Mouse (Mus musculus) megakaryocyte-erythroid progenitor cell, adult 5-6 weeks (primary cell): ENCODE measurements around the gene Fam57a. TPM values are rescaled to one million over a fixed set of nuclear protein-coding genes. Genes with fewer than 3 reads are reported as not detected.

ENCODE experiments used
- ATAC-seq: replicated peaks from 2 replicates; pipeline ENCODE4 v1.8.0; 2016; ENCODE audit warnings: mild to moderate bottlenecking, inconsistent platforms; ENCODE audit not compliant: severe bottlenecking, poor library complexity, low FRiP score, low TSS enrichment
- total RNA-seq, 2 experiments: library from RNA; stranded (forward) in 1 of 2; stranded (reverse) in 1 of 2; fragments of 200-1000, 215-1000 nt in 1 of 2; fragments of >200 nt in 1 of 2; fragmentation: Nextera tagmentation in 1 of 2; gene quantifications; 2 replicates each; pipeline ENCODE4 v1.2.3; 2014 to 2017

The Fam57a gene
- 3.0 and 4.5 TPM in 2 replicates for total RNA-seq (2014; fragmentation: Nextera tagmentation)
- 0.19 and 2.1 TPM in 2 replicates for total RNA-seq (2017)

GRCm38 (mm10) chr11:76179495-76180145 is at the start of gene Fam57a, which contains the start of gene Vps53:
Gene Fam57a, plus strand, starts transcription at chr11:76179671.
Gene Vps53, minus strand, starts transcription at chr11:76179647.
- ATAC-seq, result peak; percentile 93

GRCm38 (mm10) chr11:76130859-76131258 is 48.6 kb upstream of the Fam57a start:
- ATAC-seq, result no peak

DNA sequence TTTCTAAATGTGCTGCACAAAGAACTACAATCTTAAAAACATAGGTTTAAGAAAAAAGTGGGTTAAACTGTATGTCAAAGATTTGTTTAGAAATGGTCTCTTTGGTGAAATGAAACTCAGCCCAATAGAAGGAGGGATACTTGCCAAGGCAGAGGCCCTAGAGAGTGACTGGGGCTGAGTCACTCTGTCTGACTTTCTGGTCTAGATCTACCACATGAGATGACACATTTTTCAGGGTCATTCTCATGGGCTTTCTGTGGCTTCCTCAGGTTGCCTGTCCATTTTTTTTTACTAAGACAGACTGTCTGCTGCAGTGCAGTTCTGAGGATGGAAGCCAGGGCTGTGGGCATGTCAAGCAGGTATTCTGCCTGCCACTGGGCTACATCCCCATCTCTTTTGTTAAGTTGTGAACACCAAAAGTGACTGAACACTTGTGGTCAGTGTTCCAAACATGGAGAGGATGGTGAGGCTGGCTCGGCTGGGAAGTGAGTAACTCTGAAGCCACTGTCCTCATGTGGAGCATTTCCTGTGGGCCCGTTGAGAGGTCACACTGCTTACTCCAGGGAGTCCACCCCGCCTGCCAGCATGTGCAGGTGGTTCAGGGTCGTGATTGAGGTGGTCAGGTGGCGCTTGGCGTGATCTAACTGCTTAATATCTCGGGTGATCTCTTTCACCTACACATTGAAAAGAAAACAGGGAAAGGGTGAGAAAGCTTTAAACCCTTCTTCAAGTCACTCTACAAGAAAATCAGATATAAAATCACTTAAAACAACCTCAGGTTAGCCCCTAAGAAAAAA is 43.6 kb upstream of the Fam57a start:
- ATAC-seq, result no peak

- ATAC-seq, result no peak
Measured at GRCm38 (mm10) chr11:76137996-76138395, 41.5 kb upstream of the Fam57a start.

GRCm38 (mm10) chr11:76144386-76144785 is 35.1 kb upstream of the Fam57a start:
- no peak for ATAC-seq

GRCm38 (mm10) chr11:76145169-76145568 is 34.3 kb upstream of the Fam57a start:
- no peak for ATAC-seq

GRCm38 (mm10) chr11:76146187-76147010 is 33.1 kb upstream of the Fam57a start:
- no peak for ATAC-seq

- ATAC-seq, result no peak
Measured at GRCm38 (mm10) chr11:76148055-76149008, 31.1 kb upstream of the Fam57a start.

GRCm38 (mm10) chr11:76150980-76151379 is 28.5 kb upstream of the Fam57a start:
- ATAC-seq, result no peak

GRCm38 (mm10) chr11:76153236-76153951 is 26.1 kb upstream of the Fam57a start:
- no peak for ATAC-seq

- ATAC-seq, result no peak
Measured at GRCm38 (mm10) chr11:76154200-76154599, 25.3 kb upstream of the Fam57a start.

DNA sequence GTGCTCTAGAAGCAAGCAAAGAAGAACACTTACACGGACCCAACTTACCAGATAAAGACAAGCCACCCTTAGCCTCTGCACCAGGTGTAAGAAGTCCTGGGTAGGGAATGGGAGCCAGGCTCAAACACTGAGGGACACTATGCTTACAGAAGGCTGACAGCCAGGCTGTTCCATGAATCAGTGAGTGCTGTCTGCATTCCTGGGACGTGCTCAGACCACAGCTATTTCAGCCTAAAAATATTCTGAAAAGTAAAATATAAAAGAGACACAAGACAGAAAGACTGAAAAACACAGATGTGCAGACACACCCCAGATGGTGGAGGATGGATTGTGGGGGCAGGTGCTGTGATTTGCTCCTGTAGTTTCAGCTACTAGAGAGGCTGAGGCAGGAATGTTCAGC is 24.6 kb upstream of the Fam57a start:
- no peak for ATAC-seq

- ATAC-seq, result no peak
Measured at GRCm38 (mm10) chr11:76158375-76158774, 21.1 kb upstream of the Fam57a start.

DNA sequence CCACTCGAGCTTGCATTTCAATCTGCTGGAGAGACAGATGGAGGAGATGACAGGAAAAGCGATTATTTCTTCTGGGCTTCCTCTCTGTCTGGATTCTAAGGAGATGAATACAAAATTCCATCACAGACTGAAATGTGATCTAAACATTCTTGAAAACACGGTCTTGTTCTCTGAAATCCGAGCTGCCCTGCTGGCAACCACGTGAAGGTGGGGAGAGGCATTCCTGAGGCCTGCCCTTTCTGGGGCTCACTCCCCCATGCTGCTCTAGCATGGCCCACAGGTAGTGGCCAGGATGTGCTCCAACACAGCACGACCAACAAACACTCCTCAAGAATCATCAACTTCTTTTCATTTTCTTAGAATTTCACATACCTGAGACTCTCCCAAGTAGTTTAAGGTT is 19.2 kb upstream of the Fam57a start:
- ATAC-seq, result no peak

DNA sequence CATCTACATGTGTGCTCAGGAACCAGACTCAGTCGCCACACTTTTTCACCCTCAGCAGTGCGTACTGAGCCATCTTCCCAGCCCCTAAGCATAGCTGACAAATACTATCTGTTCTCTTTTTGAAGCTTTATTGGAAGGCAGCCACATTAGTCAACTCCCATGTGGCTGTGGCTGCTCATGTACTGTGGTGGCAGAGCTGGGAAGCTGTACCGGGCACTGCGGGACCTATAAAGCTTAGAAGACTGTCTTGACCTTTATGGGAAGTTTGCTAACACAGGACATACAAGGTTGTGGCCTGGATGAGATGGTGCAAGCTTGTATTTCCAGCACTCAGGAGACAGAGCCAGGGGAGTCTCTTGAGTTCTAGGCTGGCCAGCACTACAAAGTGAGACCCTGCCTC is 12.8 kb upstream of the Fam57a start:
- no peak for ATAC-seq

- no peak for ATAC-seq
Measured at GRCm38 (mm10) chr11:76167079-76167765, 12.2 kb upstream of the Fam57a start.

DNA sequence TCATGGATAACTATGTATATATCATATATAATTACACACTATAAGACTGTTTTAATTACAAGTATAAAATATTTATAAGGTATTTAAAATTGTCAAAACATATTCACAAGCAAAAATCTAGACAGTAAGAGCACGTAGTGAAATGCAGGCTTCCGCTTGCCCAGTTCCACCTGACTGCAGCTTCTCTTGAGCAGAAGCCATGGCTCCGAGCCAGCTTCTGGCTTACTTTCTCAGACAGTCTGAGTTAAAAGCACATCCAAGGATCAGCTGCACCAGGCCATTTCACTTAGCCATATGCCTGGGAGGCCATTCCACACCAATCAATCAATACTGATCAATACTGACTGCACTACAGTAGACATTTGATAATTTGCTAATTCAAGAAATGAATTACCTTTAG is 10.5 kb upstream of the Fam57a start:
- ATAC-seq, result no peak

DNA sequence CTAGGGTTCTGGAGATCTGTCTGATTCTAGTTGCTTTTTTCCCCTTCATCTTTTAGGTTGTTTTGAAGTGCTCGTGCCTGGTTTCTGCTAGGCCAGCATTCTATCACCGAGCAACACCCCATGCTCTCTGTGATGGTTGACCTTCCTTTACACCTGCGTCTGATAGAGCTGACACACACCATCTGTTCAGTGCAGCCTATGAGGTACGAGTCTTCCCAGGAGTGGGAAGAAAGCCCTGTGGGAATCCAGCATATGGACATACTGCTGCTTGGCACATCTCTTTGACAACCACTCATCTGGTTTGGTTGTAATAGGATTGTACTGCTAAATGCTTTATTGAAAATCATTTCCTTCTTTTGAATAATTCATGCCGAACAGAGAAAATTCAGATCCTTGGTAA is 9.3 kb upstream of the Fam57a start:
- no peak for ATAC-seq
